Mouse (Mus musculus) E14TG2a.4 (cell line): ENCODE measurements around the gene Pygm.

Experiments used
- CTCF ChIP-seq: conservative IDR thresholded peaks from 2 replicates; pipeline ENCODE4 v1.5.1; 2014; ENCODE audit warnings: low read length
- NANOG ChIP-seq: IDR thresholded peaks from 2 replicates; pipeline ENCODE4 v1.6.1; 2014; ENCODE audit warnings: borderline replicate concordance, low read length, mixed read lengths

DNA sequence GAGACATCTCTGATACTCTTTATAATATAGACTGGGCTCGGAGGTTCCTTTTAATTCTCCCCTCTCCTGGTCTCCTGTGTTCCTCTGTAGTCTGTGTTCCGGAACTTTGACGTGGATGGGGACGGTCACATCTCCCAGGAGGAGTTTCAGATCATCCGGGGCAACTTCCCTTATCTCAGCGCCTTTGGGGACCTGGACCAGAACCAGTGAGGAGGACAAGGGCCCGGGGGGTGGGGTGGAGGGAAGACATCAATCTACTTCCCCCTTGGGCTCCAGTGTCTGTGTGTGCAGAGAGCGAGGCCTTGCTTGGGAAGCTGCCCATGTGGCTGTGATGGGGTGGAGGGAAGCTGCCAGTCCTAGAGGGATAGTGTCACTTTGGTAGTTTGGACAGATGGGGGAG is 24.6 kb downstream of the Pygm start:
- TF ChIP-seq CTCF (no peak), NANOG (no peak)
